ENCODE assay signal across 8 mouse cellular contexts in the genomic region with DNA sequence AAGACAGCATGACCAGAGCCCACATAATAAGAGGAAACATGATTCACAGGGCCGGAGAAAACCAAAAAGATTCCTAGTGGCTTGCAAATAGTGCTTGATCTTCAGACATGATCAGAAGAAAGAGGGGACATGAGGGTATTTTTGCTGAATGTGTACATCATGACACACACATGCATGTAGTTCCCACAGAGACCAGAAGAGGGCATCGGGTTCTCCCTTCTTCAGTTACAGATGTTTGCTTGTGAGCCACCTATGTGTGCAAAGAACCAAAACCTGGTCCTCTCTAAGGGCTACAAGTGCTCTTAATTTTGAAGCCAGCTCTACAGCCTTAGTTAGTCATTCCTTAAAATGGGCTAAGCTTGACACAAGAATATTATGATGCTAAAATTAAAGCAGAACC.
DNase-seq lines count a peak whose midpoint lies in the region; ATAC-seq and TF ChIP-seq lines count a peak whose summit lies in the region.
"Had no signal": no experiment of that assay in that cellular context is flagged by ENCODE, and none has a peak within 500 bp of the region (broad histone marks: within the 10 kb centered on the region; RNA-seq: fewer than 3 reads in every experiment).

No protein-coding gene starts in this region.

- H3K4me1 ChIP-seq in kidney, embryonic 15.5 days, result no peaks in the 10 kb centered on the region
- H3K4me1 ChIP-seq in E14TG2a.4 (replicated peaks; ENCODE audit: low read depth, low read length) (no peaks in the 10 kb centered on the region), MEL (ENCODE audit: control insufficient read depth in 1 of 2, insufficient read depth in 2 of 2, low read length in 2 of 2) (no peaks in the 10 kb centered on the region)
- no peaks in the 10 kb centered on the region for H3K4me1 ChIP-seq in limb, embryonic 10.5 days
- H3K4me1 ChIP-seq: liver, embryonic 15.5 days had no signal

- no peaks in the 10 kb centered on the region for H3K79me2 ChIP-seq in MEL (ENCODE audit: control insufficient read depth, insufficient read depth, low read length, poor library complexity)

- H3K9ac ChIP-seq in kidney, embryonic 15.5 days, result no peak overlapping the region
- no peak overlapping the region for H3K9ac ChIP-seq in MEL (ENCODE audit: control insufficient read depth, low read depth, low read length, poor library complexity, severe bottlenecking)
- H3K9ac ChIP-seq: liver, embryonic 15.5 days had no signal

- 74% methylated on average over 2 of the region's 2 CpGs for WGBS in kidney, embryonic 15.5 days
- 71% methylated on average over 2 of the region's 2 CpGs for WGBS in limb, embryonic 10.5 days

- H3K36me3 ChIP-seq in kidney, embryonic 15.5 days, result no peaks in the 10 kb centered on the region
- H3K36me3 ChIP-seq in E14TG2a.4 (ENCODE audit: insufficient read depth, low read length) (no peaks in the 10 kb centered on the region), MEL (ENCODE audit: control insufficient read depth in 1 of 2, insufficient read depth in 2 of 2, low read length in 2 of 2) (no peaks in the 10 kb centered on the region)
- no peaks in the 10 kb centered on the region for H3K36me3 ChIP-seq in limb, embryonic 10.5 days
- H3K36me3 ChIP-seq: liver, embryonic 15.5 days had no signal

- no peak overlapping the region for H3K4me3 ChIP-seq in kidney, embryonic 15.5 days (replicated peaks)
- H3K4me3 ChIP-seq in E14TG2a.4 (replicated peaks; ENCODE audit: low read length), result no peak overlapping the region
- no peak overlapping the region for H3K4me3 ChIP-seq in MEL (ENCODE audit: control insufficient read depth in 1 of 2, insufficient read depth in 1 of 2, low read depth in 2 of 2, low read length in 2 of 2)
- no peak overlapping the region for H3K4me3 ChIP-seq in limb, embryonic 10.5 days
- H3K4me3 ChIP-seq: liver, embryonic 15.5 days had no signal

- TF ChIP-seq EP300 in MEL (IDR thresholded peaks at IDR 0.05; ENCODE audit: low read depth in 1 of 2, low read length in 2 of 2), result no peak

- peak; percentile 27 for DNase-seq in kidney, adult 9 months
- peak; percentile 19 for DNase-seq in MEL (ENCODE audit: low read depth, low spot score)
- DNase-seq in limb, embryonic 10.5 days (ENCODE audit: low spot score), result peak; percentile 34
- DNase-seq in ovary, postnatal 10 days (ENCODE audit: low spot score), result no peak

- TF ChIP-seq RAD21 in MEL (IDR thresholded peaks at IDR 0.05; ENCODE audit: low read depth, low read length), result no peak

- no peak for ATAC-seq in kidney, embryonic 15.5 days (replicated peaks; ENCODE audit: low FRiP score)
- ATAC-seq in inflammation-experienced regulatory T-cells, adult 6 months, result no peak

- no peak for TF ChIP-seq POLR2A in MEL (IDR thresholded peaks at IDR 0.05; ENCODE audit: control insufficient read depth in 1 of 2, insufficient read depth in 1 of 2, low read depth in 1 of 2, low read length in 2 of 2, poor library complexity in 1 of 2)

- no peaks in the 10 kb centered on the region for H3K9me3 ChIP-seq in kidney, embryonic 15.5 days (replicated peaks)
- H3K9me3 ChIP-seq in E14TG2a.4 (ENCODE audit: low read length) (no peaks in the 10 kb centered on the region), MEL (replicated peaks; ENCODE audit: insufficient read depth, low read length) (no peaks in the 10 kb centered on the region)
- no peaks in the 10 kb centered on the region for H3K9me3 ChIP-seq in limb, embryonic 10.5 days (replicated peaks)
- H3K9me3 ChIP-seq: liver, embryonic 15.5 days had no signal

- TF ChIP-seq CTCF in E14TG2a.4 (conservative IDR thresholded peaks at IDR 0.05; ENCODE audit: low read length), result peak; percentile 76
- TF ChIP-seq CTCF in MEL (IDR thresholded peaks at IDR 0.05 in 2 of 3, conservative IDR thresholded peaks at IDR 0.05 in 1 of 3; ENCODE audit: control insufficient read depth in 1 of 3, insufficient read depth in 1 of 3, low read depth in 2 of 3, low read length in 3 of 3, poor library complexity in 1 of 3, severe bottlenecking in 1 of 3), result peak in 2 of 3 experiments; percentile 15 to 39; a peak in 3 of 6 replicates

- H3K4me2 ChIP-seq in kidney, embryonic 15.5 days, result no peak overlapping the region
- H3K4me2 ChIP-seq: liver, embryonic 15.5 days had no signal

- H3K27me3 ChIP-seq in kidney, embryonic 15.5 days, result no peaks in the 10 kb centered on the region
- H3K27me3 ChIP-seq in E14TG2a.4 (ENCODE audit: insufficient read depth, low read length), result no peaks in the 10 kb centered on the region
- no peaks in the 10 kb centered on the region for H3K27me3 ChIP-seq in MEL (ENCODE audit: control insufficient read depth in 1 of 2, insufficient read depth in 2 of 2, low read length in 2 of 2)
- no peaks in the 10 kb centered on the region for H3K27me3 ChIP-seq in limb, embryonic 10.5 days (ENCODE audit: low read depth, poor library complexity, severe bottlenecking)
- H3K27me3 ChIP-seq: liver, embryonic 15.5 days had no signal

- no peak overlapping the region for H3K27ac ChIP-seq in kidney, embryonic 15.5 days
- no peak overlapping the region for H3K27ac ChIP-seq in MEL (ENCODE audit: control insufficient read depth, low read depth, low read length)
- no peak overlapping the region for H3K27ac ChIP-seq in limb, embryonic 10.5 days
- H3K27ac ChIP-seq: liver, embryonic 15.5 days had no signal

TF ChIP-seq in MEL, 35 proteins besides CTCF, POLR2A, EP300 and RAD21:
- TF ChIP-seq CHD1 (IDR thresholded peaks at IDR 0.05; ENCODE audit: low read depth, low read length), result no peak
- no peak for TF ChIP-seq SIN3A (IDR thresholded peaks at IDR 0.05; ENCODE audit: low read length)
TF ChIP-seq in MEL: peak in this region for 0.
